Mouse (Mus musculus): ENCODE data around the gene Col9a1. TPM values are rescaled to one million over a fixed set of nuclear protein-coding genes. Genes with fewer than 3 reads are reported as not detected.

The Col9a1 gene
- polyA plus RNA-seq, 1 experiment from 2014 or later = 1.0 TPM

GRCm38 (mm10) chr1:24195070-24195840 lies 17.8 kb downstream of the Col9a1 start:
- H3K9me3 ChIP-seq (ENCODE audit: control insufficient read depth, low read length) = no peaks in the 10 kb centered on the region
- no peak overlapping the region; the same call in 1 of the 2 replicates for H3K4me2 ChIP-seq (ENCODE audit: low read length)
- H3K4me3 ChIP-seq (replicated peaks; ENCODE audit: low read length) = no peak overlapping the region
- H3K36me3 ChIP-seq (ENCODE audit: control insufficient read depth, insufficient read depth) = no peaks in the 10 kb centered on the region
- WGBS = 45% methylated on average over 12 of the region's 12 CpGs
- H3K9ac ChIP-seq (replicated peaks; ENCODE audit: low read depth, low read length) = no peak overlapping the region
- no peak overlapping the region for H3K27ac ChIP-seq (ENCODE audit: low read length)
- H3K27me3 ChIP-seq (replicated peaks; ENCODE audit: control insufficient read depth, insufficient read depth, low read length) = no peaks in the 10 kb centered on the region
- peaks cover 20% of the 10 kb centered on the region for H3K4me1 ChIP-seq (replicated peaks; ENCODE audit: control insufficient read depth, insufficient read depth, low read length)
- peak; percentile 49; the same call in 1 of the 2 replicates for ATAC-seq

GRCm38 (mm10) chr1:24195951-24196517 lies 18.6 kb downstream of the Col9a1 start:
- Histone ChIP-seq H3K4me1 (replicated peaks; ENCODE audit: control insufficient read depth, insufficient read depth, low read length) (peaks cover 20% of the 10 kb centered on the region), H3K9me3 (ENCODE audit: control insufficient read depth, low read length) (no peaks in the 10 kb centered on the region), H3K4me2 (ENCODE audit: low read length) (no peak overlapping the region), H3K4me3 (replicated peaks; ENCODE audit: low read length) (no peak overlapping the region), H3K36me3 (ENCODE audit: control insufficient read depth, insufficient read depth) (no peaks in the 10 kb centered on the region), H3K9ac (replicated peaks; ENCODE audit: low read depth, low read length) (0 out of 2 replicates have a peak overlapping the region, but pooled peaks have one; percentile 13), H3K27me3 (replicated peaks; ENCODE audit: control insufficient read depth, insufficient read depth, low read length) (no peaks in the 10 kb centered on the region), H3K27ac (ENCODE audit: low read length) (no peak overlapping the region)
- 15% methylated on average over 3 of the region's 3 CpGs for WGBS
- peak; percentile 56 for ATAC-seq

GRCm38 (mm10) chr1:24211621-24212385 lies 34.4 kb downstream of the Col9a1 start:
- Histone ChIP-seq H3K4me1 (replicated peaks; ENCODE audit: control insufficient read depth, insufficient read depth, low read length) (no peaks in the 10 kb centered on the region), H3K27me3 (replicated peaks; ENCODE audit: control insufficient read depth, insufficient read depth, low read length) (no peaks in the 10 kb centered on the region), H3K4me3 (replicated peaks; ENCODE audit: low read length) (no peak overlapping the region), H3K27ac (ENCODE audit: low read length) (no peak overlapping the region), H3K9ac (replicated peaks; ENCODE audit: low read depth, low read length) (no peak overlapping the region), H3K4me2 (ENCODE audit: low read length) (no peak overlapping the region), H3K36me3 (ENCODE audit: control insufficient read depth, insufficient read depth) (no peaks in the 10 kb centered on the region), H3K9me3 (ENCODE audit: control insufficient read depth, low read length) (no peaks in the 10 kb centered on the region)
- ATAC-seq = no peak
- 28% methylated on average over 9 of the region's 9 CpGs for WGBS

DNA sequence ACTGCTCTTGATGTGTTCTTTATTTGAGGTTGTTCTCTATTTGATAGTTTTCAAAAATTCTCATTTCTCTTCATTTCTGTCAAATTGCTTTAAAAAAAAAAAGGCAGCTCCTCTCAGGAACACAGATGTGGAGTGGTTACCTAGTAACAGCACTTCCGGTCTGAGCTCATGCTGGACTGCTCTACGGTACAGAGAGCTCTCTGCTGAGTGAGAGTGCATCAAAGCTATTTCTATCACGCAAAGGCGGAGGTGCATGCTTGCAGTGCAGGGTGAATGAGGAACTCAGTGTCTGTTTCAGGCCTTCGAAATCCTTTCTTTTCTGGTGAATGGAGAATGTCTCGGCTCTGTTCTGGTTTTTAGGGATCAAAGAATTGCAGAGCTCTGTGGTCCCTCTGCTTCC lies 41.6 kb downstream of the Col9a1 start:
- Histone ChIP-seq H3K4me1 (replicated peaks; ENCODE audit: control insufficient read depth, insufficient read depth, low read length) (0 out of 2 replicates have a peak, but pooled peaks cover 2% of the 10 kb centered on the region), H3K4me2 (ENCODE audit: low read length) (no peak overlapping the region), H3K4me3 (replicated peaks; ENCODE audit: low read length) (no peak overlapping the region), H3K9me3 (ENCODE audit: control insufficient read depth, low read length) (no peaks in the 10 kb centered on the region), H3K9ac (replicated peaks; ENCODE audit: low read depth, low read length) (no peak overlapping the region), H3K36me3 (ENCODE audit: control insufficient read depth, insufficient read depth) (no peaks in the 10 kb centered on the region), H3K27ac (ENCODE audit: low read length) (no peak overlapping the region), H3K27me3 (replicated peaks; ENCODE audit: control insufficient read depth, insufficient read depth, low read length) (no peaks in the 10 kb centered on the region)
- peak; percentile 75 for ATAC-seq
- 38% methylated on average over 6 of the region's 6 CpGs for WGBS

DNA sequence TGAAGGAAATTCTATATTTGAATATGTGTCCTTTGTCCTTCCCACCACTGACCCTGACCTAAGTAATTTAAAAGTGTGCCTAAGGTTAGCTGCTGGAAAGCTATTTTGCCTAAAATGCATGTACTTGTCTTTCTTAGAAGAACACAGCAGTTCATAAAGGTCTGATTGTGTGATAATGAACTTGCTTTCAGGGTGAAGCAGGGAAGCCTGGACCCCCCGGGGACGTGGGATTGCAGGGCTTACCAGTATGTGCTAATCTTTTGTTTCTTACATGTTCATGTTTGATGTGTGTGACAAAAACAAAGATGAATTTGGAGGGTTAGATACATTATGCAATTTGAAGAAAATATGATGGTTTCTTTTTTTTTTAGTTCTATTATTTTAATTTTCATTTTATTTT lies 44.8 kb downstream of the Col9a1 start:
- WGBS = 68% methylated on average over 2 of the region's 2 CpGs
- no peak overlapping the region for H3K4me3 ChIP-seq (replicated peaks; ENCODE audit: low read length)
- no peaks in the 10 kb centered on the region for H3K36me3 ChIP-seq (ENCODE audit: control insufficient read depth, insufficient read depth)
- no peak overlapping the region for H3K4me2 ChIP-seq (ENCODE audit: low read length)
- peaks cover 13% of the 10 kb centered on the region for H3K4me1 ChIP-seq (replicated peaks; ENCODE audit: control insufficient read depth, insufficient read depth, low read length)
- no peaks in the 10 kb centered on the region for H3K9me3 ChIP-seq (ENCODE audit: control insufficient read depth, low read length)
- no peak overlapping the region for H3K27ac ChIP-seq (ENCODE audit: low read length)
- H3K9ac ChIP-seq (replicated peaks; ENCODE audit: low read depth, low read length) = no peak overlapping the region
- ATAC-seq = no peak
- H3K27me3 ChIP-seq (replicated peaks; ENCODE audit: control insufficient read depth, insufficient read depth, low read length) = no peaks in the 10 kb centered on the region

- no peak overlapping the region for H3K4me3 ChIP-seq (replicated peaks; ENCODE audit: low read length)
- H3K4me2 ChIP-seq (ENCODE audit: low read length) = no peak overlapping the region
- peaks cover 15% of the 10 kb centered on the region for H3K4me1 ChIP-seq (replicated peaks; ENCODE audit: control insufficient read depth, insufficient read depth, low read length)
- H3K9ac ChIP-seq (replicated peaks; ENCODE audit: low read depth, low read length) = no peak overlapping the region
- H3K9me3 ChIP-seq (ENCODE audit: control insufficient read depth, low read length) = no peaks in the 10 kb centered on the region
- no peaks in the 10 kb centered on the region for H3K27me3 ChIP-seq (replicated peaks; ENCODE audit: control insufficient read depth, insufficient read depth, low read length)
- WGBS = 68% methylated on average over 8 of the region's 8 CpGs
- peak; percentile 41; the same call in 1 of the 2 replicates for ATAC-seq
- peak overlapping the region; percentile 74 for H3K27ac ChIP-seq (ENCODE audit: low read length)
- H3K36me3 ChIP-seq (ENCODE audit: control insufficient read depth, insufficient read depth) = no peaks in the 10 kb centered on the region
These were observed 45.7 kb downstream of the Col9a1 start for GRCm38 (mm10) chr1:24222981-24223612.

DNA sequence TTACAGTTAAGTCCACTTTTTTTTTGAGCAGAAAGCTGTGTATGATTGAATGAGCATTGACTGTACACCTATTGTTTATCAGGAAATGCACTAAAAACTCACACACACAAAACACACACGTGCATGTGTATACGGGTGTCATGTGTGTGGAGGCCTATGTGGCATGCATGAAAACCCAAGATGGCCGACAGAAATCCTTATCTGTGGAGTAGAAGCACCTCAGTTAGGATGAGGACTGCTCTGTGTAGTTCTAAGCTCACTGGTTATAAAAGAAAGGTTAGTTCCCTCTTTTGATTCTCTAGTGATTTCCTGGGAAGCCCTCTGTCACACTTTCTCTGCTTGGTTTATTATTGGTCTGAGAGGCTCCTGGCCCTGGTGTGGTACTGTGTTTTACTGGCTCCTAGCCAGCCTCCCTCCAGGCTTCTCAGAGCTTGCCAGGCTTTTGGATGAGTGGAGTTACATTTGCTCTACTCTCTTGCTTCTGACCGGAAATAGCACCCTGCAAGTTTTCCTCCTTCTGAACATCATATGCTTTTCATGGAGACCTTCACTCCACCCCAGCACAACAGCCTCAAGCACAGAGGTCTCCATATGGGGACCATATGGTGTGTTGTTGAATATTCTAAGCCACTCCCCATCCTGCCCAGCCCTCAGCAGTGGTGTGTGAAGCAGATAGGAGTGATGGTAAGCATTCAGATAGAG lies 48.6 kb downstream of the Col9a1 start:
- Histone ChIP-seq H3K9ac (replicated peaks; ENCODE audit: low read depth, low read length) (no peak overlapping the region), H3K36me3 (ENCODE audit: control insufficient read depth, insufficient read depth) (no peaks in the 10 kb centered on the region), H3K4me3 (replicated peaks; ENCODE audit: low read length) (no peak overlapping the region), H3K27ac (ENCODE audit: low read length) (peak overlapping the region; percentile 68), H3K4me1 (replicated peaks; ENCODE audit: control insufficient read depth, insufficient read depth, low read length) (peaks cover 20% of the 10 kb centered on the region), H3K9me3 (ENCODE audit: control insufficient read depth, low read length) (no peaks in the 10 kb centered on the region), H3K27me3 (replicated peaks; ENCODE audit: control insufficient read depth, insufficient read depth, low read length) (no peaks in the 10 kb centered on the region), H3K4me2 (ENCODE audit: low read length) (no peak overlapping the region)
- whole genome bisulfite sequencing = 74% methylated on average over 4 of the region's 4 CpGs
- ATAC-seq = peak; percentile 90

DNA sequence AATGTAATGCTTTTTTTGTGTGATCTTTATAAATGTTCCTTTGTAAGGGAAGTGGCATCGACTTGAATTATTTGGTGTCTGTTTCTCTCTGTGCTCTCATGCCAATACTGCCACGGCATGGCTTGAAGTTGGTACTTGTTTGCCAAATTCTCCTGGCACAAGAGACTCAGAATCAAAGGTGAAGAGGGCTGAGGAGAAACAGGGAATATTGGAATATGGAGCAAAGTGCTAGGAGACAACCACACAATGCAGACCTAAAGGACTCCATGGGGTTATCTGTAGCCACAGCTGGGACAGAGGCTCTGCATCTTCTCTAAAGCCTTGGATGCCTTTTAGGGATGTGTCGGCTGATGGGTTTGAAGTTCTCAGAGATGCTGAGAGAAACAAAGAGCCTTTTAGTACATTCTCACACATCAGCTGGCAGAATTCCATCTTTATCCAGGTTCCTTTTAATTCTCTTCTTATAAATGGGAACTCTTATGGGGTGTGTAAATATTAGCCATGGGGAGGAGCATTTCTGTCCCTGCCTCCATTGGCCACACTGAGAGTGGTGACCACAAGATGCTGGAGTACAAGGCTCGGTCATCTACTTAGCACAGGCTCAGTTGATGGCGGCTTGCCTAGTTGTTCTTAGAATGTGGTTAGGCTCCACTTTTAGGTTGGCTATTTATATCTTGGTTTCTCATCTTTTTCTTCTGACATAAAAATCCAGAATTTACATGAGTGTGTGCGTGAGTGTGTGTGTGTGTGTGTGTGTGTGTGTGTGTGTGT lies 49.7 kb downstream of the Col9a1 start:
- 65% methylated on average over 6 of the region's 6 CpGs for WGBS
- ATAC-seq = no peak
- Histone ChIP-seq H3K9me3 (ENCODE audit: control insufficient read depth, low read length) (no peaks in the 10 kb centered on the region), H3K4me1 (replicated peaks; ENCODE audit: control insufficient read depth, insufficient read depth, low read length) (peaks cover 29% of the 10 kb centered on the region), H3K4me3 (replicated peaks; ENCODE audit: low read length) (no peak overlapping the region), H3K4me2 (ENCODE audit: low read length) (no peak overlapping the region), H3K9ac (replicated peaks; ENCODE audit: low read depth, low read length) (no peak overlapping the region), H3K27ac (ENCODE audit: low read length) (peak overlapping the region; percentile 77), H3K27me3 (replicated peaks; ENCODE audit: control insufficient read depth, insufficient read depth, low read length) (no peaks in the 10 kb centered on the region), H3K36me3 (ENCODE audit: control insufficient read depth, insufficient read depth) (no peaks in the 10 kb centered on the region)

Measured in forebrain, embryonic 16.5 days (tissue).